Mouse (Mus musculus) midbrain, embryonic 11.5 days (tissue): ENCODE data around the gene Tnfsf8. TPM values are rescaled to one million over a fixed set of nuclear protein-coding genes. Genes with fewer than 3 reads are reported as not detected.

ENCODE experiments used
- ATAC-seq: fragments of 200-750 bp; cut with Nextera tagmentation; 2 replicates; pipeline ENCODE4 v1.8.0; 2017; ENCODE audit warnings: moderate TSS enrichment, moderate library complexity; ENCODE audit not compliant: low FRiP score
- DNase-seq: peaks from one replicate; pipeline ENCODE4 v3.0.0; 2015; ENCODE audit warnings: low spot score; ENCODE audit errors: missing footprints
- H3K27ac ChIP-seq: fragments of 300-500 bp; sonication (generic); 2 replicates; pipeline ENCODE4 v1.5.1; 2014; ENCODE audit warnings: low read depth, low read length
- H3K27me3 ChIP-seq: fragments of 300-500 bp; sonication (generic); 2 replicates; pipeline ENCODE4 v1.6.1; 2014; ENCODE audit warnings: mild to moderate bottlenecking, low read length, moderate library complexity, mixed read lengths; ENCODE audit not compliant: control insufficient read depth, insufficient read depth
- H3K36me3 ChIP-seq: fragments of 300-500 bp; sonication (generic); 2 replicates; pipeline ENCODE4 v1.6.1; 2014; ENCODE audit warnings: mild to moderate bottlenecking, low read length, moderate library complexity, mixed read lengths; ENCODE audit not compliant: control insufficient read depth, insufficient read depth
- H3K4me1 ChIP-seq: fragments of 300-500 bp; sonication (generic); 2 replicates; pipeline ENCODE4 v1.6.1; 2014; ENCODE audit warnings: low read length; ENCODE audit not compliant: control insufficient read depth, insufficient read depth
- H3K4me2 ChIP-seq: fragments of 300-500 bp; sonication (generic); 2 replicates; pipeline ENCODE4 v1.6.1; 2014; ENCODE audit warnings: mild to moderate bottlenecking, moderate library complexity
- H3K4me3 ChIP-seq: fragments of 300-500 bp; sonication (generic); 2 replicates; pipeline ENCODE4 v1.5.1; 2014; ENCODE audit warnings: low read depth, low read length
- H3K9ac ChIP-seq: fragments of 300-500 bp; sonication (generic); 2 replicates; pipeline ENCODE4 v1.6.1; 2014; ENCODE audit warnings: low read length
- H3K9me3 ChIP-seq: fragments of 300-500 bp; sonication (generic); 2 replicates; pipeline ENCODE4 v1.6.1; 2016; ENCODE audit warnings: low read length; ENCODE audit not compliant: control insufficient read depth
- WGBS: fragments of 180-500 bp; shearing (Covaris S2); extraction: QIAGEN DNeasy Blood & Tissue Kit; methylation state at CpG from one replicate; pipeline ENCODE4 v1.1.7; 2014; 5-methylcytosine and 5-hydroxymethylcytosine counted together
- polyA plus RNA-seq: library from polyadenylated mRNA; unstranded; fragments of >200 nt; fragmentation: Nextera tagmentation; extraction: Ambion mirVana; gene quantifications from 2 replicates; pipeline ENCODE4 v1.2.1, GENCODE M21; 2014

Tnfsf8 gene
- polyA plus RNA-seq, 1 experiment from 2014 or later, result not detected

DNA sequence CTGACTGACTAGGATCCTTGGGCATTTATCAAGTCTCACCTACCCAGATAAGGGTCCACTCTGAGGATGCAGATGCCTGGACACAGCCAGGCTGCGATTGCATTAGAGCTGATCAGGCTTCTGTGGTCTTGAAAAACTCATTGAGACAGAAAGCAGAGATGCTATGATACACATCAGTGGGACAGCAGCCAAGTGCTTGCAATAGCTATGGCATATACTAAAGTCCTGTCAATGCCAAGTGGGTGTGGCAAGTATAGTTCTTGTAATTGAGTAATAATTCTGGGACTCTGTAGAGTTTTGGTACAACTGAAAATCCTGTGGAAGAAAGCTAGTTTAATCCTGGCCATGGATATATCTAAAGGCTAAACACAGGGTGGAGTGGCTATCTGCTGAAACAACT lies 63.1 kb downstream of the Tnfsf8 start:
- Histone ChIP-seq H3K4me2 (no peak overlapping the region), H3K27ac (no peak overlapping the region), H3K4me1 (no peaks in the 10 kb centered on the region), H3K36me3 (no peaks in the 10 kb centered on the region), H3K4me3 (no peak overlapping the region), H3K9ac (no peak overlapping the region), H3K27me3 (no peaks in the 10 kb centered on the region), H3K9me3 (no peaks in the 10 kb centered on the region)
- no peak for DNase-seq
- WGBS, result 90% methylated on average over 1 of the region's 1 CpGs
- no peak for ATAC-seq

DNA sequence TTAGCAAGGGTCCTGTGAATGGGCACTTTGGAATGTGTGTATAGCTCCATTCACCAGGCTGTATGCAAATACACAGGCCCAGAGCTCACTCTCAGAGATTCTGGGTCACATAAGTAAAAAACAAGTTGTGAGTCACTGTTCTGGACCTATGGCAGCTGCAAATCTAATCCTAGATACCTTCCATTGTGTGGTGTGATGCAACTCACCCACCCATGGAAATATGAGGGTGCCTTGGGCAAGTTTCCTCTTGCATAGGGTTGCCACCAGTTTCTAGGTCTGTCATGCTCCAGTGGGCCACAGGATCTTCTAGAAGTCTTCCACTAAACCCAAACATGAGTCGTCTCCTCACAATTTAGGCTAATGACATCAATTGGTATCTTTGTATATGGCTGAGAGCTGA lies 64.6 kb downstream of the Tnfsf8 start:
- no peak overlapping the region for H3K9ac ChIP-seq
- DNase-seq (no peak), ATAC-seq (no peak)
- no peaks in the 10 kb centered on the region for H3K9me3 ChIP-seq
- H3K27me3 ChIP-seq, result no peaks in the 10 kb centered on the region
- 81% methylated on average over 1 of the region's 1 CpGs for WGBS
- H3K27ac ChIP-seq, result no peak overlapping the region
- no peaks in the 10 kb centered on the region for H3K4me1 ChIP-seq
- no peak overlapping the region for H3K4me3 ChIP-seq
- no peak overlapping the region for H3K4me2 ChIP-seq
- H3K36me3 ChIP-seq, result no peaks in the 10 kb centered on the region

DNA sequence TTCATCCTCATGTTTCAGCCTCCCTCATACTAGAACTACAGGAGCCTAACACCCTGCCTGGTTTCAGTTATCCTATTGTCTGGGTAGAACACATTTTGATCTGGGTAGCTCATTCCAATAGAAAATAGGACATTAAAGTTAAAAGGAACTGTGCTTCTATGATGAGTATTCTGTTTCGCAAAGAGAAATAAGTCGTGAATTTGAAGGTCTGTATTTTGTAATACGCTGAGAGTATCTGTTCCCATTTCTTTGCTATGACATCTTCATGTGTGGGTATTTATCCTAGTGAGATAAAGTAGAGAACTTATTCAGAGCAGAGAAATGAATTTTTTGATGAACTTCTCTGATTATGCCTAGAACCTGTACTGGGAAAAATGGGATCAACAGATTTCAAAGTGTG lies 68.8 kb downstream of the Tnfsf8 start:
- WGBS, result 95% methylated on average over 3 of the region's 3 CpGs
- no peak overlapping the region for H3K9ac ChIP-seq
- no peak overlapping the region for H3K4me3 ChIP-seq
- no peaks in the 10 kb centered on the region for H3K4me1 ChIP-seq
- no peak for DNase-seq
- no peak overlapping the region for H3K27ac ChIP-seq
- no peak overlapping the region for H3K4me2 ChIP-seq
- no peaks in the 10 kb centered on the region for H3K36me3 ChIP-seq
- H3K27me3 ChIP-seq, result no peaks in the 10 kb centered on the region
- ATAC-seq, result no peak
- no peaks in the 10 kb centered on the region for H3K9me3 ChIP-seq

DNA sequence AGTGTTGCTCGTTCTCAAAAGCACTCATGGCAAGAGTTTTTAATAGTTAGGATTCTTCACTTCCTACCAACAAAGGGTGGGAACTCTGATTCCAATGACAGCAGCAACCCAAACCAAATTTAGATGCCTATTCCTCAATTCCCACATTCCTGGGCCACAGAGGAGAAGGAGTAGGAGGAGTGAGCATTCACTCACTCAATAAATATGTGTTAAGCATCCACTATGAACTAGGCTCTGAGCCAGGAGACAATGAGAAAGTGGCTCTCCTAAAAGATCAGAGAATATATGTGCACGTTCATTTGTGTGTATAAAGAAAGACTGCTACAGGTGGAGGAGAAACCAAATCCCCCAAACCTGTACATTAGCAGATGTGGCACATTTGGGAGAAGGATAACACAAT lies 75.7 kb downstream of the Tnfsf8 start:
- Histone ChIP-seq H3K4me3 (no peak overlapping the region), H3K36me3 (no peaks in the 10 kb centered on the region), H3K9ac (no peak overlapping the region), H3K4me1 (no peaks in the 10 kb centered on the region), H3K27me3 (no peaks in the 10 kb centered on the region), H3K9me3 (no peaks in the 10 kb centered on the region), H3K27ac (no peak overlapping the region), H3K4me2 (no peak overlapping the region)
- 79% methylated on average over 2 of the region's 2 CpGs for WGBS
- DNase-seq (no peak), ATAC-seq (no peak)

DNA sequence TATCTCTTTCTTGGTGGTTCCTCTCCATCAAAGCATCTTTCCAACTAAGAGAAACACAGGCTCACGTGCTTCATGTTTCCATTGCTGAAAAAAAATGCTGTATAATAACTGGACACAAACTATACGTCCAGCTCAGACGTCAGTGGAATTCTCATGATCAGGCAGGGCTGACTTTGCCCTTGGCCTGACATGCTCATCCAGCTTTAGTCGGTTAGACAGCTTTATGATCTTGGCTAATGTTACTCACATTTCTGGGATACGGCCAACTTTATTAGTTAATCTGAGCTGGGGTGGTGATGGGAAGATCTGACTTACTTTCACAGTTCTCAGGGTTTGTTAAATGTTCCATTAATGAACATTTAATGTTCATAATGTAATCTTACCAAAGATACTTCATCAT lies 77.3 kb downstream of the Tnfsf8 start:
- DNase-seq (no peak), ATAC-seq (no peak)
- H3K9me3 ChIP-seq, result no peaks in the 10 kb centered on the region
- H3K4me3 ChIP-seq, result no peak overlapping the region
- H3K27me3 ChIP-seq, result no peaks in the 10 kb centered on the region
- WGBS, result 91% methylated on average over 5 of the region's 5 CpGs
- no peaks in the 10 kb centered on the region for H3K4me1 ChIP-seq
- H3K36me3 ChIP-seq, result no peaks in the 10 kb centered on the region
- no peak overlapping the region for H3K4me2 ChIP-seq
- H3K9ac ChIP-seq, result no peak overlapping the region
- no peak overlapping the region for H3K27ac ChIP-seq

DNA sequence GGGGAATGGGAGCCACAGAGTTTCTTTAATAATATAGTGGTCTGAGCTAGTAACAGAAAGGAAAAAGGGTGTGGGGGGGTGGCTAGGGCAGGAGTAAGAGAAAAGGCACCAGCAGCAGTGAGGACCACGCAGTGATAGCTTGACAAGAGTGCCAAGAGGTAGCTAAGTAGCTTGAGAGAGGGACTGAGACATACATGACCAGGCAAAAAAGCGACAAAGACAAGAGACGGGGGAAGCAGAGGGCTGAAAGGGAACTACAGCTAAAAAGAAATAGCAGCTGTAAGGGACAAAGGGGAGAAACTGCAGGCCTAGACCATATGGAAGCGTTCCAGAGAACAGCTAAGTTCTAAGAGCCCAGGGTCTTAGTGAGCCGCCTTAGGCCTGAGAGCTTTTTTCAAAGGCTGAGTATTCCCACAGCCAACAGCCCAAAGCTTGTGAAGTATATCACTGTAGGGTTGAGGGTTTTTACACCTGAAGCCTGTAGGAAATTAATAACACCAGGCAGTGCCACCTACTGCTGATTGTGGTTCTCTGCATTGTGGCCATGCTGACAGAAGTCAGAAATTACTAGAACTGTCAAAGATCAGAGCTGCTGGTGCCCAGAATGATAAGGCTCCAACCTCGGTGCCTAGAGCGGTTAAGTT lies 78.1 kb downstream of the Tnfsf8 start:
- Histone ChIP-seq H3K4me1 (no peaks in the 10 kb centered on the region), H3K27me3 (no peaks in the 10 kb centered on the region), H3K9me3 (no peaks in the 10 kb centered on the region), H3K27ac (no peak overlapping the region), H3K9ac (no peak overlapping the region), H3K4me3 (no peak overlapping the region), H3K36me3 (no peaks in the 10 kb centered on the region), H3K4me2 (no peak overlapping the region)
- DNase-seq (no peak), ATAC-seq (no peak)
- WGBS, result 83% methylated on average over 7 of the region's 7 CpGs

Other genes with a start within 250 kb of the Tnfsf8 start
- gene Tex48, start 238.9 kb downstream of the Tnfsf8 start, polyA plus RNA-seq, result not detected in 2 replicates
- not detected in 2 replicates for gene Gm11214, start 198.0 kb downstream of the Tnfsf8 start, polyA plus RNA-seq
- 0.07 TPM in 1 of 2 replicates, not detected in the other for gene Tnfsf15, start 116.2 kb downstream of the Tnfsf8 start, polyA plus RNA-seq
- gene Tnc, start 185.7 kb upstream of the Tnfsf8 start, polyA plus RNA-seq, result 4.0 and 4.4 TPM in 2 replicates